Mouse (Mus musculus) gonadal fat pad, adult 2 months (tissue): ENCODE measurements at regions not wholly inside any gene's neighbourhood (a gene's known extent, or its start where the extent isn't known, plus 50 kb on each side); places are given as distances from the start of the nearest gene placed in this dataset.

Source experiments
- DNase-seq: peaks from one replicate; pipeline ENCODE4 v3.0.0-alpha.2; 2012; ENCODE audit warnings: low read depth

GRCm38 (mm10) chr2:128526100-128526499 is 64.9 kb upstream of the Spdye4c start:
- DNase-seq = no peak

- no peak for DNase-seq
Observed at GRCm38 (mm10) chr2:128526883-128527344, 64.1 kb upstream of the Spdye4c start.

- no peak for DNase-seq
Observed at GRCm38 (mm10) chr2:128536294-128536693, 54.7 kb upstream of the Spdye4c start.

GRCm38 (mm10) chr2:128537425-128537824 is 53.6 kb upstream of the Spdye4c start:
- DNase-seq = no peak

GRCm38 (mm10) chr2:128538736-128539135 is 52.3 kb upstream of the Spdye4c start:
- no peak for DNase-seq
